Mouse (Mus musculus) large intestine, adult 2 months (tissue): ENCODE data around the gene Dhrs3. TPM values are rescaled to one million over a fixed set of nuclear protein-coding genes. Genes with fewer than 3 reads are reported as not detected.

Experiments
- DNase-seq: peaks from one replicate; pipeline ENCODE4 v3.0.0-alpha.2; 2012; ENCODE audit warnings: low read depth, low spot score
- WGBS: fragments of 180-500 bp; shearing (Covaris S2); methylation state at CpG from one replicate; pipeline ENCODE4 v1.1.7; 2018; 5-methylcytosine and 5-hydroxymethylcytosine counted together
- polyA plus RNA-seq: library from polyadenylated mRNA; depleted of rRNA; stranded (reverse); fragments of >200 nt; gene quantifications from 2 replicates; pipeline ENCODE4 v1.2.3, GENCODE M21; 2012; rRNA removed

Gene Dhrs3
- polyA plus RNA-seq = 64.8 and 76.8 TPM in 2 replicates

GRCm38 (mm10) chr4:144892133-144892936 is at the start of gene Dhrs3:
Gene Dhrs3 (plus strand): TSS chr4:144892827.
- DNase-seq = no peak
- WGBS = 1% methylated on average over 55 of the region's 55 CpGs

- no peak for DNase-seq
- WGBS = 89% methylated on average over 3 of the region's 3 CpGs
Measured at GRCm38 (mm10) chr4:144861756-144862505, 30.7 kb upstream of the Dhrs3 start.

- DNase-seq = no peak
- 86% methylated on average over 5 of the region's 5 CpGs for WGBS
Measured at GRCm38 (mm10) chr4:144867926-144868325, 24.7 kb upstream of the Dhrs3 start.

- no peak for DNase-seq
- WGBS = 83% methylated on average over 4 of the region's 4 CpGs
Measured at GRCm38 (mm10) chr4:144868584-144868983, 24.0 kb upstream of the Dhrs3 start.

- DNase-seq = peak; percentile 22
- 20% methylated on average over 6 of the region's 6 CpGs for WGBS
Measured at GRCm38 (mm10) chr4:144872905-144873304, 19.7 kb upstream of the Dhrs3 start.

- WGBS = 60% methylated on average over 2 of the region's 2 CpGs
- no peak for DNase-seq
Measured at GRCm38 (mm10) chr4:144875576-144876093, 17.0 kb upstream of the Dhrs3 start.

GRCm38 (mm10) chr4:144879549-144879948 is 13.1 kb upstream of the Dhrs3 start:
- WGBS = 81% methylated on average over 1 of the region's 1 CpGs
- DNase-seq = no peak

- 86% methylated on average over 2 of the region's 2 CpGs for WGBS
- DNase-seq = no peak
Measured at GRCm38 (mm10) chr4:144881376-144881775, 11.3 kb upstream of the Dhrs3 start.

GRCm38 (mm10) chr4:144882881-144883331 is 9.7 kb upstream of the Dhrs3 start:
- 39% methylated on average over 8 of the region's 8 CpGs for WGBS
- DNase-seq = no peak

- no peak for DNase-seq
- 64% methylated on average over 6 of the region's 6 CpGs for WGBS
Measured at GRCm38 (mm10) chr4:144886460-144886859, 6.2 kb upstream of the Dhrs3 start.

- 87% methylated on average over 4 of the region's 4 CpGs for WGBS
- no peak for DNase-seq
Measured at GRCm38 (mm10) chr4:144888750-144889149, 3.9 kb upstream of the Dhrs3 start.

GRCm38 (mm10) chr4:144889505-144890301 is 2.9 kb upstream of the Dhrs3 start:
- DNase-seq = no peak
- WGBS = 85% methylated on average over 9 of the region's 9 CpGs

GRCm38 (mm10) chr4:144890690-144891120 is 1.9 kb upstream of the Dhrs3 start:
- no peak for DNase-seq
- WGBS = 20% methylated on average over 7 of the region's 7 CpGs

GRCm38 (mm10) chr4:144891121-144891711 is 1.4 kb upstream of the Dhrs3 start:
- WGBS = 17% methylated on average over 10 of the region's 10 CpGs
- DNase-seq = no peak

- DNase-seq = no peak
- WGBS = 15% methylated on average over 5 of the region's 5 CpGs
Measured at GRCm38 (mm10) chr4:144891743-144892132, 889 bp upstream of the Dhrs3 start.

- DNase-seq = no peak
Measured at GRCm38 (mm10) chr4:144892937-144893272, 278 bp downstream of the Dhrs3 start.

GRCm38 (mm10) chr4:144893561-144894486 is 1.2 kb downstream of the Dhrs3 start:
- DNase-seq = no peak
- WGBS = under 1% methylated on average over 44 of the region's 44 CpGs

More at GRCm38 (mm10) chr4:144892937-144893272, 278 bp downstream of the Dhrs3 start:
- WGBS = under 1% methylated on average over 12 of the region's 12 CpGs

- WGBS = 2% methylated on average over 11 of the region's 11 CpGs
- no peak for DNase-seq
Measured at GRCm38 (mm10) chr4:144894487-144895210, 2.0 kb downstream of the Dhrs3 start.
